Mouse (Mus musculus) embryonic fibroblast, embryonic 13.5 days (primary cell): ENCODE results near the gene Pigv.

Experiments
- CTCF ChIP-seq: IDR thresholded peaks from 2 replicates; pipeline ENCODE4 v1.5.1; 2011; ENCODE audit warnings: mild to moderate bottlenecking, control low read depth, low read length, moderate library complexity, borderline replicate concordance; ENCODE audit not compliant: insufficient read depth
- POLR2A ChIP-seq: IDR thresholded peaks from 2 replicates; pipeline ENCODE4 v1.6.1; 2011; ENCODE audit warnings: low read depth, mild to moderate bottlenecking, control low read depth, low read length, moderate library complexity

GRCm38 (mm10) chr4:133658729-133659128 is 13.7 kb downstream of the Pigv start:
- no peak for TF ChIP-seq POLR2A
- no peak for TF ChIP-seq CTCF
